Mouse (Mus musculus) olfactory bulb, adult 2 months (tissue): ENCODE measurements at regions not wholly inside any gene's neighbourhood (a gene's known extent, or its start where the extent isn't known, plus 50 kb on each side); places are given as distances from the start of the nearest gene placed in this dataset.

Experiments used
- CTCF ChIP-seq: fragments of 200-500 bp; IDR thresholded peaks from 2 replicates; pipeline ENCODE4 v1.5.1; 2012; ENCODE audit warnings: low read depth, mild to moderate bottlenecking, low read length, moderate library complexity; ENCODE audit not compliant: insufficient read depth
- POLR2A ChIP-seq: fragments of 200-500 bp; IDR thresholded peaks from 2 replicates; pipeline ENCODE4 v1.6.1; 2012; ENCODE audit warnings: mild to moderate bottlenecking, low read depth, low read length, moderate library complexity; ENCODE audit not compliant: insufficient read depth

DNA sequence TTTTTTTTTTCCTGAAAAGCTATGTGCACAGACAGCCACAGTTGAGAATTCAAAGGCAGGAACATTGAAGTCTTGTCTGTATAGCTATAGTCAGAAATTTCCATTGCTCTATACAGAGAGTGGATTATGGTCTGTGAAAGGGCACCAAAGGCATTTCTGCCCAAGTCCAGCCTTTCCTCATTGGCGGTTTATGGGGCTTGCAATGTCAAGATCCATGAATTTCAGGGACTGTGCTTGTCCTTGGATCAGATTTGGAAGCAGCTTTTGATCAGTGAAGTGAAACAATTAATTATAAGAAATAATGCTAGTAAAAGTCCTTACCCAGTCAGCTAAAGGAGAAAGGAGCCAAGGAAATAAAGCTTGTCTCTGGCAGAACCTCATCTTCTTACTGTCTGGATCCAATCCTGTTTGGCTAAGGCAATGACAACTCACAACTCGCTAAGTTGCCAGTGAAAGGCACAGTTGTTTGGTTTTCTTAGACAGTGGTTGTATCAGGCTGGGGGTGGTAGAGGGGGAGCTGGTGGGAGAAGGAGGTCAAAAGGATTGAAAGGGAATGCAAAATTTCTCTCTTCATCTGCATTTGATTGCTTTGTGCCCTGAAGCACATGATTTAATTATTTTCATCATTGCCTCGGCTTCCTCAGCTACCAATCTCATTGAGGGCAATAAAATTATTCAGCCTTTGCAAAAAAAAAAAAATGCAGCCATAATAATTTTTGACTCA, 574.4 kb upstream of the Lcorl start:
- TF ChIP-seq CTCF (no peak), POLR2A (no peak)
